Mouse (Mus musculus) adrenal gland, adult 18-20 months (tissue): Measurements from ENCODE around the gene Nol4l. TPM values are rescaled to one million over a fixed set of nuclear protein-coding genes. Genes with fewer than 3 reads are reported as not detected.

ENCODE experiments used
- DNase-seq, 2 experiments: peaks; one replicate each; pipeline ENCODE4 v3.0.0; 2021 to 2022; ENCODE audit warnings: low spot score in 2 of 2
- total RNA-seq, 2 experiments: library from RNA; stranded (reverse); gene quantifications; 1 replicate in 1 of 2; 2 replicates in 1 of 2; pipeline ENCODE4 v1.2.3; 2021

The Nol4l gene
- total RNA-seq, 2 experiments from 2014 or later = 9.4 to 13.2 TPM

DNA sequence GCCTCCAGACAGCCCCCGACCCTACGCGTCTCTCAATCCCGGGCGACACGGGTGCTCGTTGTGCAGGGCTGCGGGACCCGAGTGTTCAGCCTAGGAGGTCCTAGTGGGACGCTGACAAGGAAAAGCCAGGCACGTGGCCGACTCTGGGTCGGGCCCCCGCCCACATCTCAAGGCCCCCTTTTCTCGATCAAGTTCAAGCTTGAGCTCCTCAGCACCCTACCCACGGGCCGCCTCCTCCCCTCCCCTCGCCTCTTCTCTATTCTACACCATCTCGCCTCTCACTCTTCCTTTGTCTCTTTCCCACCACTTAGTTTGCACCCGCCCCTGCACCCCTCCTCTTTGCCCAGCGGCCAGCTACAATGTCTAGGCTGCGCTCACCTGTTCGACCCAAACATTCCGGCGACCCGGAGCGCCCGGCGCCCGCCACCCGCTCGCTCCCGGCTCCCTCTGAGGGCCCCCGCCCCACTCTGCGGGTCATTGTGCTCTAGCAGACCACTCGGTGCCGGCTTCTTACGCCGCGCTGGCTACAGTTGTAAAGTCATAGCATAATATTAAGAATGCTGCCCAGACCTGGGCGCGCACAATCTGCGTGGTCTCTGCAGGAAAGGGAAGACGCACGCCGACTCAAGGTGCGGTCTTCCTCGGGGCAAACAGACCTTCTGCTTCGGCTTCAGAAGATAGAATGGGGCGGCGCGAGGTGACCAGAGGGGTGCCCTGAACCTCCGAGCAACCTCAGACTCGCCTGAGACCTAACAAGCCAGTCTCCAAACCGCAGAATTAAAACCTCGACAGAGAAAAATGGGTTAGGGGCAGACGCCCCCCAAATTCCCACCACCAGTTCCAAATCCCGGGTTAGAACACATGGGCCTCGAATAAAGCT is 84.4 kb downstream of the Nol4l start:
- peak in 1 of 2 experiments; percentile 45 for DNase-seq

DNA sequence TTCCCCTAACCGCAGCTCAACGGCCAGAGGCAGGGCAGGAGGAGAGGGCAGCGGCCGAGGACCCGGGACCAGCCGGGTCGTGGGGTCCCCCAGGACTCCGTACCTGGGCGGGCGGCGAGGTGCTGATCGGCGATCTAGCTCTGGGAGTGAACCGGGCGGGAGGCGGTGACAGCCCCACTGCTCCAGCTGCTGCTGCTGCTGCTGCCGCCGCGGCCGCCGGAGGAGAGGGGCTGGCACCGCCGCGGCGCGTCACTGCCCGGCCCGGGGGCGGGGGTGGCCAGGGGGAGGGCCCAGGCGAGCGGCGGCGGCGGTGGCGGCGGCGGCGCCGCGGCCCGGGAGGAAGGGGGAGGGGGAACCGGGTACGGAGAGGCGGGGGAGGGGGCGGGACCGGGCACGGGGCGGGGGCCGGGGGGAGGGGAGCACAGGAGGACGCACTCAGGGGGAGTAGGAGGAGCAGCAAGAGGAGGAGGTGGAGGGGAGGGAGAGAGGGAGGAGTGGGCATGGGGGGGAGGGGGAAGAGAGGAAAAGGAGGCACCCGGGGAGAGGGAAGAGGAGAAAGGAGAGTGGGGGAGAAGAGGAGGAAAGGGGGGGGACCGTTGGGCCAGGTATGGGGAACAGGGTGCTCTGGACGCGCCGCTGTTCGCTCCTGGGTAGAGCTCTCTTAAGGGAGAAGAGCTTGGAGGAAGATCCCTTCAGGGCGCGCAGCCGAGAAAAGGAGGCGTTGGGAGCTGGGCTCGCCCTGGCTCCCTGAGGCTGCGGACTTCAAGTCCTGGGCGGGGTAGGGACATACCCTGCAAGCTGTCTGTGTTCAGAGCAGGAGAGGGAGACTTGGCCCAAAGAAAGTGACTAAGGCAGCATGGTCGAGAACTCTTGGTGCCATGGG is 85.3 kb downstream of the Nol4l start:
- peak; percentile 74 to 81 for DNase-seq

DNA sequence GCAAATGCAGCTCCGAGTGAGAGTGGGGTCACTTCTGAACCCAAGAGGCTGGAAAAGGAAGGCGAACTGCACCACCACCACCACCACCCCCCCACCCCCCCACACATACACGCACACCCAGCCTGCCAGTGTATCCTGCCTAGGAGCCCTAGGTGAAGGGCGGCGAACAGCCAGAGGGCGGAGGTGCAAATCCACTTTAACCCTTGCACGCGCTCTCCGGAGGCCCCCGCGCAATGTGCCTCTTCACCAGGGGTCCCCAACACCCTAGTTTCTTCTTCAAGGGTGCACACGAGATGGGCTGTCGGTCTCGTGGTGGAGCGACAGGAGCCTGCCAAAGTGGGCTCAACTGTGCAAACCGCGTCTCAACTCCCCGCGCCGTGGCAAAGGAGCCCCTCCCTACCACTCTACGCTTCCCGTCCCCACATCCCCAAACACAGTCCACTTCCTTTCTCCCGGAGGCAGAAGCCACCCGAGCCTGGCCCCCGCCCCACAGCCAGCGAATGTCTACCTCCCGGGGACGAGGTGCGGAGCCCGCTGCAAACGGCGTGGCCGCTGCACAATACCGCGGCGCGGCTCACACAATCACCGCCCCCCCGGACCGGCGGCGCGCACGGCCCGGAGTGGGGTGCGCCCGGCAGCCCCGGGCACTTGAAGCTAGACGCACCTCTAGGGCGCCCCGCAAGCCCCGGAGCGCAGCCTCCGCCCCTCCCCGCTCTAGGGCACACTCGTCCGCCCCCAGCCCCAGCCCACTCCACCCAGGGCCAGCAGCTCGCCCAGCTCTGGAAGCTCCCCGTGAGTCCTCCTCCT is 86.1 kb downstream of the Nol4l start:
- peak in 1 of 2 experiments; percentile 49 for DNase-seq

- no peak for DNase-seq
Observed at GRCm38 (mm10) chr2:153442720-153443119, 87.1 kb downstream of the Nol4l start.

DNA sequence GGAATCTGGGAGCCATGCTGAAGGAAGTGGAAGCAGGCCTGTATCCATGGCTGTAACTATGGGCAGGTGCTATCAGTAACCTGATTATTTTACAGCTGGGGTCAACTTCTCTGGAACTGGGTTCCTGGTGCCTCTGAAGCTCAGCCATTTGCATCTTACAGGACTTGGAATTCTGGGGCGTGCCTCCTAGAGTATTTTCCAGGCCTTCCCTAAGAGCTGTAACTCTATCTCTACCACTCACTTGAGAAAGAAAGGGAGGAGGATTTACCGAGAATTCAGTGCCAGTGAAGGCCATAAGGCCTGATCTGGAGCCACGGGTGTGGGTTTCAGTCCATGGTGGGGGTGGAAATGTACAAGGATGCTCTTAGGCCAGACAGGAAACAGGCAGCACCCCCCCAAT is 88.5 kb downstream of the Nol4l start:
- no peak for DNase-seq

DNA sequence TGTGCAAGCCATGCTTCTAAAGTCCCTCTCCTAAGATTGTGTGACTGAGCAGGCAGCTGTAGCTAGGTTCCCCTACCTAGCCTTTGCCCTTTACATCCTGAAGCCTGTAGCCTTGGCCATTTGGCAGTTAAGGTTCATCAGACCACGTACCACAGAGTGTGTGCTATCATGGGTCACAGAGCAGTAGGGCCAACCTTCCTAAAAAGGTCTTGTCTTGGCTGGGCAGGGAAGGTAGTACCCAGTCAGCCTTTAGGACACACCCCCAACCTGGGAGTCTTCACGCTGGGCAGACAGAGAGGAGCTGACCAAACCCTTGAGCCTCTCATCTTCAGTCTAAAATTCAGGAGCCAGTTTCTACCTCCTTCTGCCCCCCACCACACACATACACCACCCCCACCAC is 89.0 kb downstream of the Nol4l start:
- no peak for DNase-seq

GRCm38 (mm10) chr2:153437306-153437659 is 92.5 kb downstream of the Nol4l start:
- no peak for DNase-seq

- DNase-seq = no peak
Observed at GRCm38 (mm10) chr2:153436641-153437305, 93.0 kb downstream of the Nol4l start.

- DNase-seq = no peak
Observed at GRCm38 (mm10) chr2:153434880-153435831, 94.6 kb downstream of the Nol4l start.

- DNase-seq = no peak
Observed at GRCm38 (mm10) chr2:153433859-153434258, 95.9 kb downstream of the Nol4l start.

- DNase-seq = no peak
Observed at GRCm38 (mm10) chr2:153432492-153432891, 97.3 kb downstream of the Nol4l start.

GRCm38 (mm10) chr2:153430571-153430970 is 99.2 kb downstream of the Nol4l start:
- DNase-seq = no peak

- no peak for DNase-seq
Observed at GRCm38 (mm10) chr2:153428485-153428884, 101.3 kb downstream of the Nol4l start.

GRCm38 (mm10) chr2:153426931-153427330 is 102.8 kb downstream of the Nol4l start:
- DNase-seq = no peak

- DNase-seq = no peak
Observed at GRCm38 (mm10) chr2:153425998-153426670, 103.6 kb downstream of the Nol4l start.

DNA sequence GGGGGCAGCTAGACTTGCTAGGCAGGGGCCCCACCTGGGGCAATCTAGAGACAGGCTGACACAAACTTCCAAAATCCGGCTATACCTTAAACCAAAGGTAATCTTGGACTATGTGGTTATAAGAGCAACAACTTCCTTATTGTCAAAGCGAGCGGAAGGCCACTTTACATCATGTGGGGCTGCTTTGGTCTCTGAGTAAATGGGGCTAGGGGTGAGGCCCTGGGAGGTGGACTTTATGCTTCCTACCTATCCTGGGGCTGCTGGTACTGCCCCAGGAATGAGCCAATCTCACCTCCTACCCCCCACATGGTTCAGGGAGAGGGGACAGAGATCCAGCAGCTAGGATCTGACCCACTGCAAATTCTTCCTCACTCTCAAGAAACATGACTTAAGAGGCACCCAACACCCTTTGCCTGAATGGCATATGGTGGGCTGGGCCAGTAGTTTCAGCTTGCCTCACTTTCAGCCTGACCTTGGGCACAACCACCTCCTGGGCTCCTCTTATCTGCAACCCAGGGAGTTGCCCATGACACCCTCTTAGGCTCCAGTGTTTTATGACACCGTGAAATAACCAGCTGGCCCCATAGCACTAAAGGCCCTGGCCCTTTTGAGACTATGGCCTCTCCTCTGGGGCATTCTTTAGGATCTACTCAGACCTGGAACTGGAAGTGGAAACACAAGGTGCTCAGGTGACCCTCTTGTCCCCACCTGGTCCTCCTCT is 104.5 kb downstream of the Nol4l start:
- no peak for DNase-seq

GRCm38 (mm10) chr2:153424557-153424956 is 105.2 kb downstream of the Nol4l start:
- no peak for DNase-seq

DNA sequence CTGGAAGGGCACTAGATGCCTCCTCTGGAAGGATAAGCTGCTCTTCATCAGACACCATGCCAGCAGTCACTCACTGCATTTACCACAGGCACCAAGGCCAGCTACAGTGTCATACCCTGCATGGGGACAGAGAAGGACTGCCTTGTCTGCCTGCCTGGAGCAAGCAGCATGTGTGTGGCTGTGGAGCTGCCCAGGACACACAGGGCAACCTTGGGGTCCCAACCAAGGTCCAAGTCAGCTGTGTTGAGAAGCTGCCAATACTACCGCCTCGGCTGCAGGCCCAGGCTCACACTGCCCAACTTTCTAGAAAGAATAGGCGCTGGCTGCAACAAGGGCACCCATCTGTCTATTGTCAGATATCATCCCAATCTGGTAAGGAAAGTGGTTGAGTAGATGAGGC is 106.7 kb downstream of the Nol4l start:
- DNase-seq = no peak
